Mouse (Mus musculus) embryo, embryonic 10 days (tissue): ENCODE data around the gene Stk4.
"Not testable (repeated sequence)": the region's sequence is repeated elsewhere in the genome, so short reads cannot be mapped to it uniquely, and the experiment has no call there.

Experiments used
- DNase-seq: peaks from one replicate; pipeline ENCODE4 v3.0.0-alpha.2; 2015; ENCODE audit warnings: low spot score

Stk4 gene

GRCm38 (mm10) chr2:164070142-164070764 is at the start of gene Stk4:
Stk4 (plus strand) TSS chr2:164070322.
- peak; percentile 32 for DNase-seq

GRCm38 (mm10) chr2:164022104-164022503 is 48.0 kb upstream of the Stk4 start:
- no peak for DNase-seq

- no peak for DNase-seq
Measured at GRCm38 (mm10) chr2:164025150-164025549, 45.0 kb upstream of the Stk4 start, which contains the start of gene Pabpc1l. Pabpc1l (plus strand) TSS chr2:164025450.

- DNase-seq, result no peak
Measured at GRCm38 (mm10) chr2:164031147-164031546, 39.0 kb upstream of the Stk4 start.

GRCm38 (mm10) chr2:164032973-164033372 is 37.1 kb upstream of the Stk4 start:
- no peak for DNase-seq

- DNase-seq, result peak; percentile 13
Measured at GRCm38 (mm10) chr2:164036520-164037019, 33.6 kb upstream of the Stk4 start.

GRCm38 (mm10) chr2:164038407-164039028 is 31.6 kb upstream of the Stk4 start:
- DNase-seq, result no peak

- DNase-seq, result no peak
Measured at GRCm38 (mm10) chr2:164040949-164041348, 29.2 kb upstream of the Stk4 start.

- DNase-seq, result no peak
Measured at GRCm38 (mm10) chr2:164041523-164041922, 28.6 kb upstream of the Stk4 start.

- DNase-seq, result peak; percentile 18
Measured at GRCm38 (mm10) chr2:164047197-164047690, 22.9 kb upstream of the Stk4 start.

- DNase-seq, result no peak
Measured at GRCm38 (mm10) chr2:164053767-164054166, 16.4 kb upstream of the Stk4 start.

- no peak for DNase-seq
Measured at GRCm38 (mm10) chr2:164054671-164055070, 15.5 kb upstream of the Stk4 start.

GRCm38 (mm10) chr2:164059634-164060235 is 10.4 kb upstream of the Stk4 start:
- no peak for DNase-seq

- DNase-seq, result peak; percentile 96
Measured at GRCm38 (mm10) chr2:164070765-164071436, 779 bp downstream of the Stk4 start, which contains the start of gene Tomm34. Tomm34 (minus strand) TSS chr2:164071169.

GRCm38 (mm10) chr2:164071437-164071820 is 1.3 kb downstream of the Stk4 start:
- not testable (repeated sequence) for DNase-seq

- no peak for DNase-seq
Measured at GRCm38 (mm10) chr2:164072109-164072508, 2.0 kb downstream of the Stk4 start.

- DNase-seq, result no peak
Measured at GRCm38 (mm10) chr2:164073120-164073519, 3.0 kb downstream of the Stk4 start.

GRCm38 (mm10) chr2:164073918-164074578 is 3.9 kb downstream of the Stk4 start:
- peak; percentile 98 for DNase-seq

- DNase-seq, result no peak
Measured at GRCm38 (mm10) chr2:164075088-164075487, 5.0 kb downstream of the Stk4 start.

- no peak for DNase-seq
Measured at GRCm38 (mm10) chr2:164076874-164077425, 6.8 kb downstream of the Stk4 start.

- no peak for DNase-seq
Measured at GRCm38 (mm10) chr2:164077875-164078274, 7.8 kb downstream of the Stk4 start.
